Mouse (Mus musculus): ENCODE data around the gene 9230112D13Rik. TPM values are rescaled to one million over a fixed set of nuclear protein-coding genes. Genes with fewer than 3 reads are reported as not detected.
A peak's percentile ranks its signal among the peaks of the same experiment; 100 is the strongest.

9230112D13Rik gene
- polyA plus RNA-seq, 1 experiment = not detected

GRCm38 (mm10) chr14:34505309-34505708 is 17.3 kb downstream of the 9230112D13Rik start:
- Histone ChIP-seq H3K36me3 (ENCODE audit: control insufficient read depth, insufficient read depth, low read length, poor library complexity, severe bottlenecking) (no peaks in the 10 kb centered on the region), H3K4me1 (ENCODE audit: control insufficient read depth, insufficient read depth, low read length) (no peaks in the 10 kb centered on the region), H3K27ac (ENCODE audit: insufficient read depth, low read length) (no peak overlapping the region), H3K27me3 (ENCODE audit: control insufficient read depth, insufficient read depth, low read length, poor library complexity, severe bottlenecking) (no peaks in the 10 kb centered on the region), H3K4me3 (ENCODE audit: low read depth, low read length) (no peak overlapping the region), H3K9ac (ENCODE audit: low read depth, poor library complexity, severe bottlenecking) (no peak overlapping the region), H3K9me3 (replicated peaks; ENCODE audit: control insufficient read depth, insufficient read depth, low read length, poor library complexity, severe bottlenecking) (no peaks in the 10 kb centered on the region)
- no peak for TF ChIP-seq POLR2A (IDR thresholded peaks at IDR 0.05; ENCODE audit: insufficient read depth, low read length)
- no peak for TF ChIP-seq CTCF (IDR thresholded peaks at IDR 0.05; ENCODE audit: low read depth, low read length)
- TF ChIP-seq EP300 (IDR thresholded peaks at IDR 0.05; ENCODE audit: insufficient read depth, low read depth, low read length) = no peak

- Histone ChIP-seq H3K27ac (ENCODE audit: insufficient read depth, low read length) (no peak overlapping the region), H3K4me1 (ENCODE audit: control insufficient read depth, insufficient read depth, low read length) (no peaks in the 10 kb centered on the region), H3K4me3 (ENCODE audit: low read depth, low read length) (no peak overlapping the region), H3K9me3 (replicated peaks; ENCODE audit: control insufficient read depth, insufficient read depth, low read length, poor library complexity, severe bottlenecking) (no peaks in the 10 kb centered on the region), H3K9ac (ENCODE audit: low read depth, poor library complexity, severe bottlenecking) (no peak overlapping the region), H3K27me3 (ENCODE audit: control insufficient read depth, insufficient read depth, low read length, poor library complexity, severe bottlenecking) (no peaks in the 10 kb centered on the region), H3K36me3 (ENCODE audit: control insufficient read depth, insufficient read depth, low read length, poor library complexity, severe bottlenecking) (no peaks in the 10 kb centered on the region)
- no peak for TF ChIP-seq CTCF (IDR thresholded peaks at IDR 0.05; ENCODE audit: low read depth, low read length)
- TF ChIP-seq POLR2A (IDR thresholded peaks at IDR 0.05; ENCODE audit: insufficient read depth, low read length) = no peak
- no peak for TF ChIP-seq EP300 (IDR thresholded peaks at IDR 0.05; ENCODE audit: insufficient read depth, low read depth, low read length)
Observed at GRCm38 (mm10) chr14:34504377-34504776, 18.2 kb downstream of the 9230112D13Rik start.

- no peak overlapping the region for H3K4me3 ChIP-seq (ENCODE audit: low read depth, low read length)
- H3K9me3 ChIP-seq (replicated peaks; ENCODE audit: control insufficient read depth, insufficient read depth, low read length, poor library complexity, severe bottlenecking) = no peaks in the 10 kb centered on the region
- no peaks in the 10 kb centered on the region for H3K36me3 ChIP-seq (ENCODE audit: control insufficient read depth, insufficient read depth, low read length, poor library complexity, severe bottlenecking)
- TF ChIP-seq EP300 (IDR thresholded peaks at IDR 0.05; ENCODE audit: insufficient read depth, low read depth, low read length) = no peak
- no peak for TF ChIP-seq POLR2A (IDR thresholded peaks at IDR 0.05; ENCODE audit: insufficient read depth, low read length)
- no peak for TF ChIP-seq CTCF (IDR thresholded peaks at IDR 0.05; ENCODE audit: low read depth, low read length)
- no peak overlapping the region for H3K27ac ChIP-seq (ENCODE audit: insufficient read depth, low read length)
- H3K27me3 ChIP-seq (ENCODE audit: control insufficient read depth, insufficient read depth, low read length, poor library complexity, severe bottlenecking) = no peaks in the 10 kb centered on the region
- no peaks in the 10 kb centered on the region for H3K4me1 ChIP-seq (ENCODE audit: control insufficient read depth, insufficient read depth, low read length)
- H3K9ac ChIP-seq (ENCODE audit: low read depth, poor library complexity, severe bottlenecking) = peak overlapping the region; percentile 98
Observed at GRCm38 (mm10) chr14:34503759-34504158, 18.8 kb downstream of the 9230112D13Rik start.

GRCm38 (mm10) chr14:34503325-34503647 is 19.3 kb downstream of the 9230112D13Rik start, which contains the start of gene Bmpr1a:
Gene Bmpr1a, minus strand, starts transcription at chr14:34503341.
- Histone ChIP-seq H3K4me3 (ENCODE audit: low read depth, low read length) (peak within 1 kb of the TSS; percentile 98), H3K4me1 (ENCODE audit: control insufficient read depth, insufficient read depth, low read length) (no peaks in the 10 kb centered on the region), H3K27me3 (ENCODE audit: control insufficient read depth, insufficient read depth, low read length, poor library complexity, severe bottlenecking) (no peaks in the 10 kb centered on the region), H3K9ac (ENCODE audit: low read depth, poor library complexity, severe bottlenecking) (peak within 1 kb of the TSS; percentile 98), H3K27ac (ENCODE audit: insufficient read depth, low read length) (peak within 1 kb of the TSS; percentile 57; the same call in 1 of the 2 replicates), H3K9me3 (replicated peaks; ENCODE audit: control insufficient read depth, insufficient read depth, low read length, poor library complexity, severe bottlenecking) (no peaks in the 10 kb centered on the region), H3K36me3 (ENCODE audit: control insufficient read depth, insufficient read depth, low read length, poor library complexity, severe bottlenecking) (no peaks in the 10 kb centered on the region)
- TF ChIP-seq POLR2A (IDR thresholded peaks at IDR 0.05; ENCODE audit: insufficient read depth, low read length) (no peak), EP300 (IDR thresholded peaks at IDR 0.05; ENCODE audit: insufficient read depth, low read depth, low read length) (no peak), CTCF (IDR thresholded peaks at IDR 0.05; ENCODE audit: low read depth, low read length) (no peak)

GRCm38 (mm10) chr14:34502475-34503324 is 19.9 kb downstream of the 9230112D13Rik start:
- H3K4me1 ChIP-seq (ENCODE audit: control insufficient read depth, insufficient read depth, low read length) = no peaks in the 10 kb centered on the region
- no peak for TF ChIP-seq CTCF (IDR thresholded peaks at IDR 0.05; ENCODE audit: low read depth, low read length)
- TF ChIP-seq EP300 (IDR thresholded peaks at IDR 0.05; ENCODE audit: insufficient read depth, low read depth, low read length) = 0 out of 2 replicates have a peak, but pooled peaks have one; percentile 9
- H3K36me3 ChIP-seq (ENCODE audit: control insufficient read depth, insufficient read depth, low read length, poor library complexity, severe bottlenecking) = no peaks in the 10 kb centered on the region
- no peaks in the 10 kb centered on the region for H3K9me3 ChIP-seq (replicated peaks; ENCODE audit: control insufficient read depth, insufficient read depth, low read length, poor library complexity, severe bottlenecking)
- H3K27ac ChIP-seq (ENCODE audit: insufficient read depth, low read length) = peak overlapping the region; percentile 45; the same call in 1 of the 2 replicates
- H3K27me3 ChIP-seq (ENCODE audit: control insufficient read depth, insufficient read depth, low read length, poor library complexity, severe bottlenecking) = no peaks in the 10 kb centered on the region
- peak overlapping the region; percentile 98 for H3K4me3 ChIP-seq (ENCODE audit: low read depth, low read length)
- peak overlapping the region; percentile 98 for H3K9ac ChIP-seq (ENCODE audit: low read depth, poor library complexity, severe bottlenecking)

GRCm38 (mm10) chr14:34501804-34502474 is 20.7 kb downstream of the 9230112D13Rik start:
- Histone ChIP-seq H3K4me3 (ENCODE audit: low read depth, low read length) (peak overlapping the region; percentile 98), H3K27ac (ENCODE audit: insufficient read depth, low read length) (peak overlapping the region; percentile 57), H3K9ac (ENCODE audit: low read depth, poor library complexity, severe bottlenecking) (peak overlapping the region; percentile 98), H3K36me3 (ENCODE audit: control insufficient read depth, insufficient read depth, low read length, poor library complexity, severe bottlenecking) (no peaks in the 10 kb centered on the region), H3K4me1 (ENCODE audit: control insufficient read depth, insufficient read depth, low read length) (no peaks in the 10 kb centered on the region), H3K9me3 (replicated peaks; ENCODE audit: control insufficient read depth, insufficient read depth, low read length, poor library complexity, severe bottlenecking) (no peaks in the 10 kb centered on the region), H3K27me3 (ENCODE audit: control insufficient read depth, insufficient read depth, low read length, poor library complexity, severe bottlenecking) (no peaks in the 10 kb centered on the region)
- TF ChIP-seq EP300 (IDR thresholded peaks at IDR 0.05; ENCODE audit: insufficient read depth, low read depth, low read length) = no peak
- no peak for TF ChIP-seq CTCF (IDR thresholded peaks at IDR 0.05; ENCODE audit: low read depth, low read length)
- no peak for TF ChIP-seq POLR2A (IDR thresholded peaks at IDR 0.05; ENCODE audit: insufficient read depth, low read length)

Measured in ES-Bruce4 (cell line).